ENCODE assay signal across 9 mouse cellular contexts in genomic region chr2:132599127-132599526, GRCm38 (mm10). TPM values are rescaled to one million over a fixed set of nuclear protein-coding genes. Genes with fewer than 3 reads are reported as not detected.
A peak's percentile ranks its signal among the peaks of the same experiment; 100 is the strongest.
DNase-seq lines count a peak whose midpoint lies in the region; ATAC-seq lines count a peak whose summit lies in the region.
"Had no signal": no experiment of that assay in that cellular context is flagged by ENCODE, and none has a peak within 500 bp of the region (broad histone marks: within the 10 kb centered on the region; RNA-seq: fewer than 3 reads in every experiment).

No protein-coding gene starts in this region.

- H3K27ac ChIP-seq in midbrain, embryonic 10.5 days (replicated peaks) = no peak overlapping the region
- no peak overlapping the region for H3K27ac ChIP-seq in midbrain, embryonic 11.5 days (ENCODE audit: low read depth, low read length)

- DNase-seq in ovary, postnatal 36 days (ENCODE audit: low spot score) = peak; percentile 23
- no peak for DNase-seq in ovary, postnatal 10 days (ENCODE audit: low spot score)
- DNase-seq in adrenal gland, postnatal 14 days = peak; percentile 86
- DNase-seq in heart, postnatal 25 days (ENCODE audit: low spot score) = peak; percentile 68
- peak; percentile 81 to 88 for DNase-seq in monocyte, adult 2 months (ENCODE audit: low read depth in 1 of 2, low spot score in 2 of 2)
- DNase-seq in midbrain, embryonic 10.5 days (ENCODE audit: low spot score) = no peak
- no peak for DNase-seq in kidney, postnatal 25 days
- DNase-seq in midbrain, embryonic 11.5 days (ENCODE audit: low spot score, missing footprints) = no peak
- DNase-seq: cerebellum, adult 8-10 months had no signal

- intact Hi-C loops in heart, postnatal 25 days (cut with DNase I) = no loop called here

- H3K4me2 ChIP-seq in midbrain, embryonic 11.5 days = no peak overlapping the region

- no peaks in the 10 kb centered on the region for H3K9me3 ChIP-seq in midbrain, embryonic 10.5 days (replicated peaks)
- H3K9me3 ChIP-seq in midbrain, embryonic 11.5 days (ENCODE audit: control insufficient read depth, low read length) = no peaks in the 10 kb centered on the region

- no peaks in the 10 kb centered on the region for H3K27me3 ChIP-seq in midbrain, embryonic 10.5 days (ENCODE audit: low read depth, poor library complexity, severe bottlenecking)
- H3K27me3 ChIP-seq in midbrain, embryonic 11.5 days (ENCODE audit: control insufficient read depth, insufficient read depth, low read length) = no peaks in the 10 kb centered on the region

- no peaks in the 10 kb centered on the region for H3K4me1 ChIP-seq in midbrain, embryonic 10.5 days
- no peaks in the 10 kb centered on the region for H3K4me1 ChIP-seq in midbrain, embryonic 11.5 days (ENCODE audit: control insufficient read depth, insufficient read depth, low read length)

- no peak for ATAC-seq in midbrain, embryonic 11.5 days (ENCODE audit: low FRiP score)

- H3K4me3 ChIP-seq in midbrain, embryonic 10.5 days = no peak overlapping the region
- no peak overlapping the region for H3K4me3 ChIP-seq in midbrain, embryonic 11.5 days (ENCODE audit: low read depth, low read length)

- H3K9ac ChIP-seq in midbrain, embryonic 11.5 days (ENCODE audit: low read length) = no peak overlapping the region

- WGBS in midbrain, embryonic 10.5 days = 91% methylated on average over 6 of the region's 6 CpGs
- 90% methylated on average over 6 of the region's 6 CpGs for WGBS in midbrain, embryonic 11.5 days

- H3K36me3 ChIP-seq in midbrain, embryonic 10.5 days = no peaks in the 10 kb centered on the region
- H3K36me3 ChIP-seq in midbrain, embryonic 11.5 days (ENCODE audit: control insufficient read depth, insufficient read depth, low read length) = no peaks in the 10 kb centered on the region

RNA-seq across cellular contexts. Expression of gene Gpcpd1, which starts 11.6 kb away (rescaled TPM):
- total RNA-seq in adrenal gland, postnatal 14 days (2021) = 36.2 and 47.1 TPM in 2 replicates
- 100 to 1,000 TPM; 183 to 239 TPM for total RNA-seq in heart, postnatal 25 days (2021)
- 29.2 and 41.1 TPM in 2 replicates for polyA plus RNA-seq in midbrain, embryonic 10.5 days (2016; fragmentation: Nextera tagmentation; extraction: Ambion mirVana)
- 41.7 and 50.4 TPM in 2 replicates for polyA plus RNA-seq in midbrain, embryonic 11.5 days (2014; fragmentation: Nextera tagmentation; extraction: Ambion mirVana)

Comparison
In these comparisons a context has a peak if more than half of its experiments do, and no peak if none do; other contexts are left out.
1. DNase-seq: peak in ovary, postnatal 36 days (single experiment), adrenal gland, postnatal 14 days (single experiment), heart, postnatal 25 days (single experiment) and monocyte, adult 2 months (2 of 2); none in ovary, postnatal 10 days (single experiment), midbrain, embryonic 10.5 days (single experiment), kidney, postnatal 25 days (0 of 2) and midbrain, embryonic 11.5 days (single experiment).